Mouse (Mus musculus) megakaryocyte, embryonic 14.5 days (primary cell): ENCODE measurements at regions not wholly inside any gene's neighbourhood (a gene's known extent, or its start where the extent isn't known, plus 50 kb on each side); places are given as distances from the start of the nearest gene placed in this dataset.

Source experiments
- FLI1 ChIP-seq: IDR thresholded peaks from 2 replicates; pipeline ENCODE4 v1.6.1; 2012; ENCODE audit warnings: low read length, inconsistent platforms, mixed read lengths
- GATA1 ChIP-seq: IDR thresholded peaks from 3 replicates; pipeline ENCODE4 v1.6.1; 2012; ENCODE audit warnings: mixed read lengths, low read length, inconsistent platforms, borderline replicate concordance

GRCm38 (mm10) chr16:92917356-92917755, 91.4 kb upstream of the Runx1 start:
- no peak for TF ChIP-seq FLI1
- TF ChIP-seq GATA1, result no peak
